Mouse (Mus musculus) forebrain, embryonic 14.5 days (tissue): ENCODE measurements around the gene Tra2a. TPM values are rescaled to one million over a fixed set of nuclear protein-coding genes. Genes with fewer than 3 reads are reported as not detected.

Experiments used
- ATAC-seq: fragments of 200-750 bp; cut with Nextera tagmentation; 2 replicates; pipeline ENCODE4 v1.8.0; 2017; ENCODE audit warnings: mild to moderate bottlenecking, moderate library complexity
- DNase-seq: peaks from one replicate; pipeline ENCODE4 v3.0.0-alpha.2; 2015; ENCODE audit warnings: low spot score
- H3K27ac ChIP-seq: fragments of 300-500 bp; sonication (generic); 2 replicates; pipeline ENCODE4 v1.5.1; 2014; ENCODE audit warnings: low read depth, mild to moderate bottlenecking, control low read depth, low read length, moderate library complexity
- H3K27me3 ChIP-seq: fragments of 300-500 bp; sonication (generic); replicated peaks from 2 replicates; pipeline ENCODE4 v1.6.1; 2014; ENCODE audit warnings: low read length, control low read depth, mixed read lengths; ENCODE audit not compliant: control insufficient read depth, insufficient read depth
- H3K36me3 ChIP-seq: fragments of 300-500 bp; sonication (generic); 2 replicates; pipeline ENCODE4 v1.6.1; 2014; ENCODE audit warnings: low read length, control low read depth; ENCODE audit not compliant: control insufficient read depth, insufficient read depth
- H3K4me1 ChIP-seq: fragments of 300-500 bp; sonication (generic); 2 replicates; pipeline ENCODE4 v1.6.1; 2014; ENCODE audit warnings: antibody characterized with exemption, low read length, control low read depth; ENCODE audit not compliant: control insufficient read depth, insufficient read depth
- H3K4me2 ChIP-seq: fragments of 300-500 bp; sonication (generic); 2 replicates; pipeline ENCODE4 v1.6.1; 2014; ENCODE audit warnings: mild to moderate bottlenecking, control low read depth, low read length
- H3K4me3 ChIP-seq: fragments of 300-500 bp; sonication (generic); 2 replicates; pipeline ENCODE4 v1.5.1; 2014; ENCODE audit warnings: low read depth, low read length, control low read depth
- H3K9ac ChIP-seq: fragments of 300-500 bp; sonication (generic); 2 replicates; pipeline ENCODE4 v1.6.1; 2014; ENCODE audit warnings: mild to moderate bottlenecking, low read length, control low read depth, moderate library complexity
- H3K9me3 ChIP-seq: fragments of 300-500 bp; sonication (generic); replicated peaks from 2 replicates; pipeline ENCODE4 v1.6.1; 2016; ENCODE audit warnings: low read length, control low read depth, mixed read lengths; ENCODE audit not compliant: control insufficient read depth
- WGBS: fragments of 180-500 bp; shearing (Covaris S2); extraction: QIAGEN DNeasy Blood & Tissue Kit; methylation state at CpG from one replicate; pipeline ENCODE4 v1.1.7; 2014; 5-methylcytosine and 5-hydroxymethylcytosine counted together
- polyA plus RNA-seq: library from polyadenylated mRNA; unstranded; fragments of >200 nt; fragmentation: Nextera tagmentation; extraction: Ambion mirVana; gene quantifications from 2 replicates; pipeline ENCODE4 v1.2.1, GENCODE M21; 2014

Tra2a gene
- polyA plus RNA-seq, 1 experiment from 2014 or later = 76.3 TPM

- Histone ChIP-seq H3K4me2 (no peak overlapping the region), H3K27me3 (no peaks in the 10 kb centered on the region), H3K36me3 (peaks cover 39% of the 10 kb centered on the region), H3K27ac (no peak overlapping the region), H3K4me3 (no peak overlapping the region), H3K4me1 (no peaks in the 10 kb centered on the region), H3K9ac (no peak overlapping the region), H3K9me3 (no peaks in the 10 kb centered on the region)
- 96% methylated on average over 8 of the region's 8 CpGs for WGBS
- no peak for DNase-seq
- ATAC-seq = no peak
These were observed 11.6 kb downstream of the Tra2a start for GRCm38 (mm10) chr6:49252207-49252606.

GRCm38 (mm10) chr6:49251199-49251598, 12.6 kb downstream of the Tra2a start:
- peaks cover 46% of the 10 kb centered on the region for H3K36me3 ChIP-seq
- no peak for DNase-seq
- H3K4me3 ChIP-seq = no peak overlapping the region
- H3K9ac ChIP-seq = no peak overlapping the region
- H3K9me3 ChIP-seq = no peaks in the 10 kb centered on the region
- ATAC-seq = no peak
- no peak overlapping the region for H3K27ac ChIP-seq
- H3K4me1 ChIP-seq = no peaks in the 10 kb centered on the region
- 96% methylated on average over 2 of the region's 2 CpGs for WGBS
- H3K27me3 ChIP-seq = no peaks in the 10 kb centered on the region
- no peak overlapping the region for H3K4me2 ChIP-seq

- H3K9ac ChIP-seq = no peak overlapping the region
- no peaks in the 10 kb centered on the region for H3K4me1 ChIP-seq
- peak; percentile 92 for DNase-seq
- no peaks in the 10 kb centered on the region for H3K27me3 ChIP-seq
- H3K9me3 ChIP-seq = no peaks in the 10 kb centered on the region
- peak; percentile 58; the same call in 1 of the 2 replicates for ATAC-seq
- no peak overlapping the region for H3K27ac ChIP-seq
- H3K4me3 ChIP-seq = no peak overlapping the region
- 47% methylated on average over 2 of the region's 2 CpGs for WGBS
- H3K4me2 ChIP-seq = no peak overlapping the region
- peaks cover 74% of the 10 kb centered on the region for H3K36me3 ChIP-seq
These were observed 16.6 kb downstream of the Tra2a start for GRCm38 (mm10) chr6:49247246-49247645.

- Histone ChIP-seq H3K4me3 (no peak overlapping the region), H3K4me1 (no peaks in the 10 kb centered on the region), H3K4me2 (no peak overlapping the region), H3K36me3 (peaks cover 48% of the 10 kb centered on the region), H3K9me3 (no peaks in the 10 kb centered on the region), H3K9ac (no peak overlapping the region), H3K27me3 (no peaks in the 10 kb centered on the region), H3K27ac (no peak overlapping the region)
- whole genome bisulfite sequencing = 94% methylated on average over 1 of the region's 1 CpGs
- ATAC-seq (no peak), DNase-seq (no peak)
These were observed 21.5 kb downstream of the Tra2a start for GRCm38 (mm10) chr6:49242331-49242730.

- Histone ChIP-seq H3K4me1 (no peaks in the 10 kb centered on the region), H3K27ac (no peak overlapping the region), H3K27me3 (no peaks in the 10 kb centered on the region), H3K9ac (no peak overlapping the region), H3K36me3 (peaks cover 45% of the 10 kb centered on the region), H3K4me2 (no peak overlapping the region), H3K4me3 (no peak overlapping the region), H3K9me3 (no peaks in the 10 kb centered on the region)
- ATAC-seq (no peak), DNase-seq (no peak)
- WGBS = 94% methylated on average over 1 of the region's 1 CpGs
These were observed 22.3 kb downstream of the Tra2a start for GRCm38 (mm10) chr6:49241562-49241961.

- 54% methylated on average over 9 of the region's 9 CpGs for WGBS
- DNase-seq = peak; percentile 87
These were observed 27.5 kb downstream of the Tra2a start for GRCm38 (mm10) chr6:49236331-49236730.

GRCm38 (mm10) chr6:49233356-49233755, 30.5 kb downstream of the Tra2a start:
- H3K27me3 ChIP-seq = no peaks in the 10 kb centered on the region
- no peaks in the 10 kb centered on the region for H3K9me3 ChIP-seq
- no peak overlapping the region for H3K4me3 ChIP-seq
- DNase-seq (no peak), ATAC-seq (no peak)
- H3K36me3 ChIP-seq = no peaks in the 10 kb centered on the region
- WGBS = 58% methylated on average over 4 of the region's 4 CpGs
- H3K9ac ChIP-seq = no peak overlapping the region
- H3K4me2 ChIP-seq = no peak overlapping the region
- H3K4me1 ChIP-seq = no peaks in the 10 kb centered on the region
- H3K27ac ChIP-seq = no peak overlapping the region

More at GRCm38 (mm10) chr6:49236331-49236730, 27.5 kb downstream of the Tra2a start:
- ATAC-seq = peak; percentile 92
- Histone ChIP-seq H3K4me1 (no peaks in the 10 kb centered on the region), H3K4me3 (no peak overlapping the region), H3K27ac (no peak overlapping the region), H3K36me3 (0 out of 2 replicates have a peak, but pooled peaks cover 2% of the 10 kb centered on the region), H3K9me3 (no peaks in the 10 kb centered on the region), H3K4me2 (no peak overlapping the region), H3K27me3 (no peaks in the 10 kb centered on the region), H3K9ac (no peak overlapping the region)

- no peaks in the 10 kb centered on the region for H3K4me1 ChIP-seq
- no peak overlapping the region for H3K27ac ChIP-seq
- ATAC-seq (no peak), DNase-seq (peak; percentile 69)
- no peak overlapping the region for H3K9ac ChIP-seq
- 12% methylated on average over 7 of the region's 7 CpGs for WGBS
- H3K4me3 ChIP-seq = no peak overlapping the region
- no peaks in the 10 kb centered on the region for H3K36me3 ChIP-seq
- H3K27me3 ChIP-seq = no peaks in the 10 kb centered on the region
- no peak overlapping the region for H3K4me2 ChIP-seq
- H3K9me3 ChIP-seq = no peaks in the 10 kb centered on the region
These were observed 35.6 kb downstream of the Tra2a start for GRCm38 (mm10) chr6:49228126-49228679.

- peak; percentile 48; the same call in 1 of the 2 replicates for ATAC-seq
- no peaks in the 10 kb centered on the region for H3K4me1 ChIP-seq
- H3K9ac ChIP-seq = no peak overlapping the region
- no peak overlapping the region for H3K27ac ChIP-seq
- no peaks in the 10 kb centered on the region for H3K27me3 ChIP-seq
- H3K4me2 ChIP-seq = 0 out of 2 replicates have a peak overlapping the region, but pooled peaks have one; percentile 6
- no peak overlapping the region for H3K4me3 ChIP-seq
- H3K36me3 ChIP-seq = no peaks in the 10 kb centered on the region
- H3K9me3 ChIP-seq = no peaks in the 10 kb centered on the region
- DNase-seq = peak; percentile 70
- 5% methylated on average over 15 of the region's 15 CpGs for WGBS
These were observed 36.6 kb downstream of the Tra2a start for GRCm38 (mm10) chr6:49227184-49227735.
